Mouse (Mus musculus) MEL (cell line): ENCODE data around the gene Plekhg5. TPM values are rescaled to one million over a fixed set of nuclear protein-coding genes. Genes with fewer than 3 reads are reported as not detected.
A peak's percentile ranks its signal among the peaks of the same experiment; 100 is the strongest.

ENCODE experiments used
- DNase-seq: peaks from one replicate; pipeline ENCODE4 v3.0.0; 2011; ENCODE audit warnings: low read depth, low spot score
- H3K27ac ChIP-seq: 2 replicates; pipeline ENCODE4 v1.5.1; 2012; ENCODE audit warnings: low read depth, mild to moderate bottlenecking, control low read depth, low read length, moderate library complexity; ENCODE audit not compliant: control insufficient read depth
- H3K27me3 ChIP-seq, 2 experiments: fragments of 150-350 bp in 1 of 2; sonication (generic) in 1 of 2; 2 replicates each; pipeline ENCODE4 v1.6.1; 2012; ENCODE audit warnings: low read length in 2 of 2, mild to moderate bottlenecking in 2 of 2, improper control_type of control experiment in 1 of 2, moderate library complexity in 1 of 2; ENCODE audit not compliant: insufficient read depth in 2 of 2, control insufficient read depth in 1 of 2
- H3K36me3 ChIP-seq, 2 experiments: 2 replicates each; pipeline ENCODE4 v1.6.1; 2012 to 2014; ENCODE audit warnings: low read length in 2 of 2, improper control_type of control experiment in 1 of 2, inconsistent platforms in 1 of 2, mild to moderate bottlenecking in 1 of 2; ENCODE audit not compliant: insufficient read depth in 2 of 2, control insufficient read depth in 1 of 2
- H3K4me1 ChIP-seq, 2 experiments: fragments of 150-350 bp in 1 of 2; sonication (generic) in 1 of 2; 2 replicates each; pipeline ENCODE4 v1.6.1; 2012; ENCODE audit warnings: low read length in 2 of 2, improper control_type of control experiment in 1 of 2, mild to moderate bottlenecking in 1 of 2; ENCODE audit not compliant: insufficient read depth in 2 of 2, control insufficient read depth in 1 of 2
- H3K4me3 ChIP-seq, 2 experiments: fragments of 150-350 bp in 1 of 2; sonication (generic) in 1 of 2; 2 replicates each; pipeline ENCODE4 v1.5.1; 2012; ENCODE audit warnings: low read depth in 2 of 2, low read length in 2 of 2, mild to moderate bottlenecking in 2 of 2, moderate library complexity in 2 of 2, control low read depth in 1 of 2, improper control_type of control experiment in 1 of 2; ENCODE audit not compliant: control insufficient read depth in 1 of 2, insufficient read depth in 1 of 2
- H3K79me2 ChIP-seq: 2 replicates; pipeline ENCODE4 v1.6.1; 2012; ENCODE audit warnings: mild to moderate bottlenecking, low read length, moderate library complexity; ENCODE audit not compliant: control insufficient read depth, poor library complexity, insufficient read depth
- H3K9ac ChIP-seq: 2 replicates; pipeline ENCODE4 v1.6.1; 2012; ENCODE audit warnings: low read depth, mild to moderate bottlenecking, control low read depth, low read length, moderate library complexity; ENCODE audit not compliant: control insufficient read depth, poor library complexity, severe bottlenecking
- H3K9me3 ChIP-seq: fragments of 150-350 bp; sonication (generic); replicated peaks from 2 replicates; pipeline ENCODE4 v1.6.1; 2012; ENCODE audit warnings: mild to moderate bottlenecking, low read length, improper control_type of control experiment, moderate library complexity; ENCODE audit not compliant: insufficient read depth
- BHLHE40 ChIP-seq: IDR thresholded peaks from 2 replicates; pipeline ENCODE4 v1.6.1; 2012; ENCODE audit warnings: low read depth, mild to moderate bottlenecking, inconsistent platforms, low read length, improper control_type of control experiment, borderline replicate concordance
- CTCF ChIP-seq, 3 experiments: IDR thresholded peaks in 2 of 3; conservative IDR thresholded peaks in 1 of 3; 2 replicates each; pipeline ENCODE4 v1.5.1; 2011 to 2012; ENCODE audit warnings: low read length in 3 of 3, low read depth in 2 of 3, mild to moderate bottlenecking in 2 of 3, improper control_type of control experiment in 1 of 3, inconsistent platforms in 1 of 3, mixed read lengths in 1 of 3, moderate library complexity in 1 of 3; ENCODE audit not compliant: control insufficient read depth in 1 of 3, insufficient read depth in 1 of 3, poor library complexity in 1 of 3, severe bottlenecking in 1 of 3
- ELF1 ChIP-seq: IDR thresholded peaks from 2 replicates; pipeline ENCODE4 v1.6.1; 2014; ENCODE audit warnings: low read depth, mild to moderate bottlenecking, inconsistent platforms, low read length, improper control_type of control experiment, moderate library complexity
- EP300 ChIP-seq, 2 experiments: IDR thresholded peaks; 2 replicates each; pipeline ENCODE4 v1.6.1; 2011; ENCODE audit warnings: improper control_type of control experiment in 2 of 2, low read length in 2 of 2, low read depth in 1 of 2, mild to moderate bottlenecking in 1 of 2
- ETS1 ChIP-seq: IDR thresholded peaks from 2 replicates; pipeline ENCODE4 v1.6.1; 2012; ENCODE audit warnings: low read depth, mild to moderate bottlenecking, inconsistent platforms, low read length, improper control_type of control experiment, moderate library complexity
- GATA1 ChIP-seq: IDR thresholded peaks from 2 replicates; pipeline ENCODE4 v1.6.1; 2011; ENCODE audit warnings: low read depth, low read length, improper control_type of control experiment
- HCFC1 ChIP-seq: IDR thresholded peaks from 2 replicates; pipeline ENCODE4 v1.6.1; 2012; ENCODE audit warnings: low read depth, mild to moderate bottlenecking, inconsistent platforms, low read length, improper control_type of control experiment, moderate library complexity
- MAX ChIP-seq: IDR thresholded peaks from 2 replicates; pipeline ENCODE4 v1.6.1; 2011; ENCODE audit warnings: low read length, improper control_type of control experiment
- MXI1 ChIP-seq: IDR thresholded peaks from 2 replicates; pipeline ENCODE4 v1.6.1; 2011; ENCODE audit warnings: mild to moderate bottlenecking, low read depth, low read length, improper control_type of control experiment
- MYB ChIP-seq: IDR thresholded peaks from 2 replicates; pipeline ENCODE4 v1.6.1; 2011; ENCODE audit warnings: mild to moderate bottlenecking, low read depth, low read length, improper control_type of control experiment
- NRF1 ChIP-seq: IDR thresholded peaks from 2 replicates; pipeline ENCODE4 v1.6.1; 2014; ENCODE audit warnings: low read depth, mild to moderate bottlenecking, inconsistent platforms, low read length, improper control_type of control experiment, moderate library complexity; ENCODE audit not compliant: poor library complexity, insufficient read depth, severe bottlenecking
- RCOR1 ChIP-seq: IDR thresholded peaks from 2 replicates; pipeline ENCODE4 v1.6.1; 2012; ENCODE audit warnings: low read depth, mild to moderate bottlenecking, inconsistent platforms, low read length, improper control_type of control experiment
- TAL1 ChIP-seq: IDR thresholded peaks from 2 replicates; pipeline ENCODE4 v1.6.1; 2012; ENCODE audit warnings: mild to moderate bottlenecking, inconsistent platforms, low read length, moderate library complexity, mixed read lengths
- TBP ChIP-seq: IDR thresholded peaks from 2 replicates; pipeline ENCODE4 v1.8.0; 2011; ENCODE audit warnings: low read depth, low read length, improper control_type of control experiment
- TCF12 ChIP-seq: IDR thresholded peaks from 2 replicates; pipeline ENCODE4 v1.6.1; 2014; ENCODE audit warnings: low read depth, mild to moderate bottlenecking, inconsistent platforms, low read length, improper control_type of control experiment, moderate library complexity
- ZC3H11A ChIP-seq: IDR thresholded peaks from 2 replicates; pipeline ENCODE4 v1.6.1; 2012; ENCODE audit warnings: low read depth, mild to moderate bottlenecking, inconsistent platforms, low read length, improper control_type of control experiment
- ZNF384 ChIP-seq: IDR thresholded peaks from 2 replicates; pipeline ENCODE4 v1.6.1; 2012; ENCODE audit warnings: low read depth, mild to moderate bottlenecking, inconsistent platforms, low read length, improper control_type of control experiment
- polyA plus RNA-seq, 2 experiments: library from polyadenylated mRNA; stranded (reverse) in 1 of 2; unstranded in 1 of 2; fragments of >175 nt in 1 of 2; fragments of >200 nt in 1 of 2; gene quantifications; 2 replicates each; pipeline versions ENCODE4 v1.2.1 to v1.2.4; 2012; ENCODE audit warnings: low replicate concordance in 2 of 2, low read depth in 1 of 2; ENCODE audit not compliant: insufficient read length in 2 of 2, insufficient read depth in 1 of 2, missing spikeins in 1 of 2
- total RNA-seq: library from RNA; depleted of rRNA; stranded (reverse); fragments of 300-350 nt; gene quantifications from 2 replicates; pipeline ENCODE4 v1.2.3, GENCODE M21; 2012

The Plekhg5 gene
- total and polyA plus RNA-seq, 3 experiments = 10.8 to 19.6 TPM; not detected in 1

- H3K36me3 ChIP-seq = peaks cover 0 to 10% of the 10 kb centered on the region in 2 experiments; a peak in 3 of 4 replicates
- H3K27me3 ChIP-seq = no peaks in the 10 kb centered on the region
- no peaks in the 10 kb centered on the region for H3K9me3 ChIP-seq
- H3K27ac ChIP-seq = no peak overlapping the region
- H3K79me2 ChIP-seq = no peaks in the 10 kb centered on the region
- no peak for TF ChIP-seq MXI1
- no peak for TF ChIP-seq NRF1
- peak; percentile 95 for TF ChIP-seq TBP
- TF ChIP-seq ZC3H11A = no peak
- TF ChIP-seq CTCF (IDR thresholded peaks at IDR 0.05 in 2 of 3, conservative IDR thresholded peaks at IDR 0.05 in 1 of 3; ENCODE audit: control insufficient read depth in 1 of 3, insufficient read depth in 1 of 3, low read depth in 2 of 3, low read length in 3 of 3, poor library complexity in 1 of 3, severe bottlenecking in 1 of 3) = peak; percentile 24 to 40 (median 32); a peak in 4 of 6 replicates
- no peak for TF ChIP-seq TAL1
- no peak for TF ChIP-seq ELF1
- TF ChIP-seq HCFC1 = no peak
- no peak for TF ChIP-seq ETS1
- TF ChIP-seq MYB = no peak
- TF ChIP-seq ZNF384 = peak; percentile 78
- peaks cover 7 to 9% of the 10 kb centered on the region in 2 experiments for H3K4me1 ChIP-seq
- H3K9ac ChIP-seq = no peak overlapping the region
- H3K4me3 ChIP-seq = no peak overlapping the region
- DNase-seq = peak; percentile 58
Measured at GRCm38 (mm10) chr4:152109509-152109908, 37.2 kb downstream of the Plekhg5 start.

- Histone ChIP-seq H3K27ac (no peak overlapping the region), H3K36me3 (peaks cover 0 to 10% of the 10 kb centered on the region in 2 experiments; a peak in 3 of 4 replicates), H3K27me3 (no peaks in the 10 kb centered on the region), H3K9ac (no peak overlapping the region), H3K79me2 (no peaks in the 10 kb centered on the region), H3K4me3 (no peak overlapping the region), H3K9me3 (no peaks in the 10 kb centered on the region), H3K4me1 (peaks cover 7 to 9% of the 10 kb centered on the region in 2 experiments)
- DNase-seq = peak; percentile 57
- peak; percentile 85 for TF ChIP-seq TAL1
- TF ChIP-seq GATA1 = peak; percentile 64; the same call in 1 of the 2 replicates
- peak; percentile 44; the same call in 1 of the 2 replicates for TF ChIP-seq RCOR1
- TF ChIP-seq EP300 (IDR thresholded peaks at IDR 0.05; ENCODE audit: low read depth in 1 of 2, low read length in 2 of 2) = peak; percentile 74 to 82
- peak; percentile 78 for TF ChIP-seq TCF12
- 0 out of 2 replicates have a peak, but pooled peaks have one; percentile 9 for TF ChIP-seq ELF1
- TF ChIP-seq BHLHE40 = no peak
- TF ChIP-seq MAX = no peak
Measured at GRCm38 (mm10) chr4:152110689-152111088, 38.4 kb downstream of the Plekhg5 start.
